Mouse (Mus musculus): ENCODE data around the gene Atp5g3. TPM values are rescaled to one million over a fixed set of nuclear protein-coding genes. Genes with fewer than 3 reads are reported as not detected.
"Not testable (repeated sequence)": the region's sequence is repeated elsewhere in the genome, so short reads cannot be mapped to it uniquely, and the experiment has no call there.

Gene Atp5g3
- total RNA-seq (2021) = 100 to 1,000 TPM; 530 to 583 TPM

GRCm38 (mm10) chr2:73911175-73911700 lies at the start of gene Atp5g3:
TSS of gene Atp5g3 (minus strand) at chr2:73911326.
- peak; percentile 83 to 86 for DNase-seq (ENCODE audit: extremely low spot score in 1 of 2, low spot score in 1 of 2)

GRCm38 (mm10) chr2:73958342-73958741 lies 47.2 kb upstream of the Atp5g3 start:
- no peak for DNase-seq (ENCODE audit: extremely low spot score in 1 of 2, low spot score in 1 of 2)

- no peak for DNase-seq (ENCODE audit: extremely low spot score in 1 of 2, low spot score in 1 of 2)
These were observed 42.5 kb upstream of the Atp5g3 start for GRCm38 (mm10) chr2:73953612-73954011.

GRCm38 (mm10) chr2:73952597-73953219 lies 41.6 kb upstream of the Atp5g3 start:
- no peak for DNase-seq (ENCODE audit: extremely low spot score in 1 of 2, low spot score in 1 of 2)

- DNase-seq (ENCODE audit: extremely low spot score in 1 of 2, low spot score in 1 of 2) = no peak
These were observed 36.2 kb upstream of the Atp5g3 start for GRCm38 (mm10) chr2:73947360-73947759.

GRCm38 (mm10) chr2:73943735-73944134 lies 32.6 kb upstream of the Atp5g3 start:
- no peak for DNase-seq (ENCODE audit: extremely low spot score in 1 of 2, low spot score in 1 of 2)

GRCm38 (mm10) chr2:73942844-73943243 lies 31.7 kb upstream of the Atp5g3 start:
- no peak for DNase-seq (ENCODE audit: extremely low spot score in 1 of 2, low spot score in 1 of 2)

- no peak for DNase-seq (ENCODE audit: extremely low spot score in 1 of 2, low spot score in 1 of 2)
These were observed 30.2 kb upstream of the Atp5g3 start for GRCm38 (mm10) chr2:73941281-73941680.

- no peak for DNase-seq (ENCODE audit: extremely low spot score in 1 of 2, low spot score in 1 of 2)
These were observed 29.3 kb upstream of the Atp5g3 start for GRCm38 (mm10) chr2:73940471-73940870.

- no peak for DNase-seq (ENCODE audit: extremely low spot score in 1 of 2, low spot score in 1 of 2)
These were observed 27.8 kb upstream of the Atp5g3 start for GRCm38 (mm10) chr2:73938896-73939295.

- peak; percentile 43 to 59 for DNase-seq (ENCODE audit: extremely low spot score in 1 of 2, low spot score in 1 of 2)
These were observed 21.7 kb upstream of the Atp5g3 start for GRCm38 (mm10) chr2:73932676-73933313.

GRCm38 (mm10) chr2:73927711-73928110 lies 16.6 kb upstream of the Atp5g3 start:
- no peak for DNase-seq (ENCODE audit: extremely low spot score in 1 of 2, low spot score in 1 of 2)

- DNase-seq (ENCODE audit: extremely low spot score in 1 of 2, low spot score in 1 of 2) = no peak
These were observed 14.4 kb upstream of the Atp5g3 start for GRCm38 (mm10) chr2:73925539-73925938.

- DNase-seq (ENCODE audit: extremely low spot score in 1 of 2, low spot score in 1 of 2) = peak; percentile 57 to 84
These were observed 14.0 kb upstream of the Atp5g3 start for GRCm38 (mm10) chr2:73925089-73925488.

- DNase-seq (ENCODE audit: extremely low spot score in 1 of 2, low spot score in 1 of 2) = peak in 1 of 2 experiments; percentile 29
These were observed 8.5 kb upstream of the Atp5g3 start for GRCm38 (mm10) chr2:73919642-73920041.

- DNase-seq (ENCODE audit: extremely low spot score in 1 of 2, low spot score in 1 of 2) = no peak
These were observed 1.1 kb upstream of the Atp5g3 start for GRCm38 (mm10) chr2:73912264-73912663.

- DNase-seq (ENCODE audit: extremely low spot score in 1 of 2, low spot score in 1 of 2) = peak; percentile 32 to 33
These were observed 453 bp downstream of the Atp5g3 start for GRCm38 (mm10) chr2:73910571-73911174.

- DNase-seq (ENCODE audit: extremely low spot score in 1 of 2, low spot score in 1 of 2) = no peak
These were observed 2.0 kb downstream of the Atp5g3 start for GRCm38 (mm10) chr2:73909116-73909515.

GRCm38 (mm10) chr2:73904679-73905078 lies 6.4 kb downstream of the Atp5g3 start:
- DNase-seq (ENCODE audit: extremely low spot score in 1 of 2, low spot score in 1 of 2) = not testable (repeated sequence)

GRCm38 (mm10) chr2:73903536-73903935 lies 7.6 kb downstream of the Atp5g3 start:
- DNase-seq (ENCODE audit: extremely low spot score in 1 of 2, low spot score in 1 of 2) = no peak

- not testable (repeated sequence) for DNase-seq (ENCODE audit: extremely low spot score in 1 of 2, low spot score in 1 of 2)
These were observed 8.8 kb downstream of the Atp5g3 start for GRCm38 (mm10) chr2:73902328-73902727.
